Mouse (Mus musculus): ENCODE results near the gene Ednrb. TPM values are rescaled to one million over a fixed set of nuclear protein-coding genes. Genes with fewer than 3 reads are reported as not detected.

Ednrb gene
- polyA plus RNA-seq, 1 experiment from 2014 or later: 77.3 TPM

- Histone ChIP-seq H3K4me1 (ENCODE audit: control insufficient read depth, insufficient read depth, low read length) (no peaks in the 10 kb centered on the region), H3K36me3 (ENCODE audit: control insufficient read depth, insufficient read depth, low read length) (no peaks in the 10 kb centered on the region), H3K4me3 (ENCODE audit: low read depth, low read length) (no peak overlapping the region), H3K4me2 (ENCODE audit: low read length) (no peak overlapping the region), H3K27me3 (replicated peaks; ENCODE audit: control insufficient read depth, insufficient read depth, low read length) (no peaks in the 10 kb centered on the region), H3K9me3 (replicated peaks; ENCODE audit: control insufficient read depth, low read length) (no peaks in the 10 kb centered on the region), H3K27ac (ENCODE audit: low read depth, low read length) (no peak overlapping the region; the same call in 1 of the 2 replicates), H3K9ac (ENCODE audit: low read length) (no peak overlapping the region)
- WGBS: 88% methylated on average over 4 of the region's 4 CpGs
- DNase-seq (ENCODE audit: low spot score): no peak
- ATAC-seq: no peak
These were observed 11.7 kb downstream of the Ednrb start for GRCm38 (mm10) chr14:103832472-103832871.

- Histone ChIP-seq H3K9ac (ENCODE audit: low read length) (no peak overlapping the region), H3K27ac (ENCODE audit: low read depth, low read length) (no peak overlapping the region), H3K9me3 (replicated peaks; ENCODE audit: control insufficient read depth, low read length) (no peaks in the 10 kb centered on the region), H3K4me3 (ENCODE audit: low read depth, low read length) (no peak overlapping the region), H3K4me2 (ENCODE audit: low read length) (no peak overlapping the region), H3K36me3 (ENCODE audit: control insufficient read depth, insufficient read depth, low read length) (no peaks in the 10 kb centered on the region), H3K27me3 (replicated peaks; ENCODE audit: control insufficient read depth, insufficient read depth, low read length) (no peaks in the 10 kb centered on the region), H3K4me1 (ENCODE audit: control insufficient read depth, insufficient read depth, low read length) (no peaks in the 10 kb centered on the region)
- DNase-seq (ENCODE audit: low spot score): no peak
- ATAC-seq: no peak
- 74% methylated on average over 5 of the region's 5 CpGs for WGBS
These were observed 13.2 kb downstream of the Ednrb start for GRCm38 (mm10) chr14:103831007-103831406.

GRCm38 (mm10) chr14:103826343-103826742 is 17.9 kb downstream of the Ednrb start:
- 91% methylated on average over 9 of the region's 9 CpGs for WGBS
- DNase-seq (ENCODE audit: low spot score) (no peak), ATAC-seq (no peak)
- no peak overlapping the region for H3K4me2 ChIP-seq (ENCODE audit: low read length)
- no peaks in the 10 kb centered on the region for H3K27me3 ChIP-seq (replicated peaks; ENCODE audit: control insufficient read depth, insufficient read depth, low read length)
- H3K9me3 ChIP-seq (replicated peaks; ENCODE audit: control insufficient read depth, low read length): no peaks in the 10 kb centered on the region
- no peak overlapping the region for H3K9ac ChIP-seq (ENCODE audit: low read length)
- no peaks in the 10 kb centered on the region for H3K4me1 ChIP-seq (ENCODE audit: control insufficient read depth, insufficient read depth, low read length)
- H3K36me3 ChIP-seq (ENCODE audit: control insufficient read depth, insufficient read depth, low read length): no peaks in the 10 kb centered on the region
- no peak overlapping the region for H3K27ac ChIP-seq (ENCODE audit: low read depth, low read length)
- no peak overlapping the region for H3K4me3 ChIP-seq (ENCODE audit: low read depth, low read length)

GRCm38 (mm10) chr14:103825934-103826333 is 18.3 kb downstream of the Ednrb start:
- peaks cover 2% of the 10 kb centered on the region; the same call in 1 of the 2 replicates for H3K36me3 ChIP-seq (ENCODE audit: control insufficient read depth, insufficient read depth, low read length)
- H3K4me3 ChIP-seq (ENCODE audit: low read depth, low read length): no peak overlapping the region
- no peak overlapping the region for H3K4me2 ChIP-seq (ENCODE audit: low read length)
- no peak overlapping the region for H3K9ac ChIP-seq (ENCODE audit: low read length)
- DNase-seq (ENCODE audit: low spot score) (no peak), ATAC-seq (no peak)
- no peaks in the 10 kb centered on the region for H3K9me3 ChIP-seq (replicated peaks; ENCODE audit: control insufficient read depth, low read length)
- H3K27ac ChIP-seq (ENCODE audit: low read depth, low read length): no peak overlapping the region
- H3K27me3 ChIP-seq (replicated peaks; ENCODE audit: control insufficient read depth, insufficient read depth, low read length): no peaks in the 10 kb centered on the region
- WGBS: 94% methylated on average over 5 of the region's 5 CpGs
- H3K4me1 ChIP-seq (ENCODE audit: control insufficient read depth, insufficient read depth, low read length): no peaks in the 10 kb centered on the region

- ATAC-seq (no peak), DNase-seq (ENCODE audit: low spot score) (no peak)
- H3K4me2 ChIP-seq (ENCODE audit: low read length): no peak overlapping the region
- 85% methylated on average over 7 of the region's 7 CpGs for WGBS
- H3K27me3 ChIP-seq (replicated peaks; ENCODE audit: control insufficient read depth, insufficient read depth, low read length): no peaks in the 10 kb centered on the region
- no peak overlapping the region for H3K9ac ChIP-seq (ENCODE audit: low read length)
- no peak overlapping the region for H3K27ac ChIP-seq (ENCODE audit: low read depth, low read length)
- H3K4me3 ChIP-seq (ENCODE audit: low read depth, low read length): no peak overlapping the region
- H3K4me1 ChIP-seq (ENCODE audit: control insufficient read depth, insufficient read depth, low read length): no peaks in the 10 kb centered on the region
- H3K36me3 ChIP-seq (ENCODE audit: control insufficient read depth, insufficient read depth, low read length): peaks cover 7% of the 10 kb centered on the region
- H3K9me3 ChIP-seq (replicated peaks; ENCODE audit: control insufficient read depth, low read length): no peaks in the 10 kb centered on the region
These were observed 20.7 kb downstream of the Ednrb start for GRCm38 (mm10) chr14:103823501-103823900.

- no peak for ATAC-seq
- 56% methylated on average over 1 of the region's 1 CpGs for WGBS
These were observed 21.6 kb downstream of the Ednrb start for GRCm38 (mm10) chr14:103822590-103822989.

GRCm38 (mm10) chr14:103816637-103817308 is 27.4 kb downstream of the Ednrb start:
- no peaks in the 10 kb centered on the region for H3K9me3 ChIP-seq (replicated peaks; ENCODE audit: control insufficient read depth, low read length)
- 88% methylated on average over 25 of the region's 25 CpGs for WGBS

More at GRCm38 (mm10) chr14:103822590-103822989, 21.6 kb downstream of the Ednrb start:
- Histone ChIP-seq H3K27me3 (replicated peaks; ENCODE audit: control insufficient read depth, insufficient read depth, low read length) (no peaks in the 10 kb centered on the region), H3K4me2 (ENCODE audit: low read length) (no peak overlapping the region), H3K9ac (ENCODE audit: low read length) (no peak overlapping the region), H3K36me3 (ENCODE audit: control insufficient read depth, insufficient read depth, low read length) (peaks cover 7% of the 10 kb centered on the region), H3K9me3 (replicated peaks; ENCODE audit: control insufficient read depth, low read length) (no peaks in the 10 kb centered on the region), H3K4me3 (ENCODE audit: low read depth, low read length) (no peak overlapping the region), H3K4me1 (ENCODE audit: control insufficient read depth, insufficient read depth, low read length) (no peaks in the 10 kb centered on the region), H3K27ac (ENCODE audit: low read depth, low read length) (no peak overlapping the region)
- no peak for DNase-seq (ENCODE audit: low spot score)

GRCm38 (mm10) chr14:103815542-103815941 is 28.7 kb downstream of the Ednrb start:
- no peak overlapping the region for H3K4me3 ChIP-seq (ENCODE audit: low read depth, low read length)
- ATAC-seq (no peak), DNase-seq (ENCODE audit: low spot score) (no peak)
- peaks cover 5% of the 10 kb centered on the region for H3K36me3 ChIP-seq (ENCODE audit: control insufficient read depth, insufficient read depth, low read length)
- H3K4me1 ChIP-seq (ENCODE audit: control insufficient read depth, insufficient read depth, low read length): no peaks in the 10 kb centered on the region
- H3K4me2 ChIP-seq (ENCODE audit: low read length): no peak overlapping the region
- H3K27ac ChIP-seq (ENCODE audit: low read depth, low read length): no peak overlapping the region
- H3K9ac ChIP-seq (ENCODE audit: low read length): no peak overlapping the region
- no peaks in the 10 kb centered on the region for H3K27me3 ChIP-seq (replicated peaks; ENCODE audit: control insufficient read depth, insufficient read depth, low read length)
- WGBS: 82% methylated on average over 16 of the region's 16 CpGs
- H3K9me3 ChIP-seq (replicated peaks; ENCODE audit: control insufficient read depth, low read length): no peaks in the 10 kb centered on the region

More at GRCm38 (mm10) chr14:103816637-103817308, 27.4 kb downstream of the Ednrb start:
- no peaks in the 10 kb centered on the region for H3K27me3 ChIP-seq (replicated peaks; ENCODE audit: control insufficient read depth, insufficient read depth, low read length)
- ATAC-seq (no peak), DNase-seq (ENCODE audit: low spot score) (no peak)
- H3K27ac ChIP-seq (ENCODE audit: low read depth, low read length): no peak overlapping the region
- H3K9ac ChIP-seq (ENCODE audit: low read length): no peak overlapping the region
- H3K36me3 ChIP-seq (ENCODE audit: control insufficient read depth, insufficient read depth, low read length): peaks cover 10% of the 10 kb centered on the region
- no peaks in the 10 kb centered on the region for H3K4me1 ChIP-seq (ENCODE audit: control insufficient read depth, insufficient read depth, low read length)
- H3K4me3 ChIP-seq (ENCODE audit: low read depth, low read length): no peak overlapping the region
- H3K4me2 ChIP-seq (ENCODE audit: low read length): no peak overlapping the region

GRCm38 (mm10) chr14:103814015-103814691 is 30.0 kb downstream of the Ednrb start:
- H3K4me2 ChIP-seq (ENCODE audit: low read length): no peak overlapping the region
- 0 out of 2 replicates have a peak, but pooled peaks cover 3% of the 10 kb centered on the region for H3K36me3 ChIP-seq (ENCODE audit: control insufficient read depth, insufficient read depth, low read length)
- H3K27me3 ChIP-seq (replicated peaks; ENCODE audit: control insufficient read depth, insufficient read depth, low read length): no peaks in the 10 kb centered on the region
- H3K27ac ChIP-seq (ENCODE audit: low read depth, low read length): no peak overlapping the region
- no peaks in the 10 kb centered on the region for H3K9me3 ChIP-seq (replicated peaks; ENCODE audit: control insufficient read depth, low read length)
- ATAC-seq (no peak), DNase-seq (ENCODE audit: low spot score) (no peak)
- 76% methylated on average over 10 of the region's 10 CpGs for WGBS
- no peak overlapping the region for H3K4me3 ChIP-seq (ENCODE audit: low read depth, low read length)
- H3K4me1 ChIP-seq (ENCODE audit: control insufficient read depth, insufficient read depth, low read length): no peaks in the 10 kb centered on the region
- no peak overlapping the region for H3K9ac ChIP-seq (ENCODE audit: low read length)

Data from forebrain, embryonic 14.5 days (tissue).